Mouse (Mus musculus) hindbrain, embryonic 12.5 days (tissue): ENCODE results near the gene Gm7137. TPM values are rescaled to one million over a fixed set of nuclear protein-coding genes. Genes with fewer than 3 reads are reported as not detected.
"Not testable (repeated sequence)": the region's sequence is repeated elsewhere in the genome, so short reads cannot be mapped to it uniquely, and the experiment has no call there.

Source experiments
- ATAC-seq: fragments of 200-750 bp; cut with Nextera tagmentation; 2 replicates; pipeline ENCODE4 v1.8.0; 2017; ENCODE audit warnings: moderate TSS enrichment; ENCODE audit not compliant: low FRiP score
- H3K27ac ChIP-seq: fragments of 300-500 bp; sonication (generic); 2 replicates; pipeline ENCODE4 v1.5.1; 2016; ENCODE audit warnings: mild to moderate bottlenecking
- H3K27me3 ChIP-seq: fragments of 300-500 bp; sonication (generic); 2 replicates; pipeline ENCODE4 v1.6.1; 2016; ENCODE audit warnings: mild to moderate bottlenecking
- H3K36me3 ChIP-seq: fragments of 300-500 bp; sonication (generic); 2 replicates; pipeline ENCODE4 v1.6.1; 2016; ENCODE audit warnings: mild to moderate bottlenecking
- H3K4me1 ChIP-seq: fragments of 300-500 bp; sonication (generic); 2 replicates; pipeline ENCODE4 v1.6.1; 2016
- H3K4me2 ChIP-seq: fragments of 300-500 bp; sonication (generic); replicated peaks from 2 replicates; pipeline ENCODE4 v1.6.1; 2016; ENCODE audit warnings: mild to moderate bottlenecking
- H3K4me3 ChIP-seq: fragments of 300-500 bp; sonication (generic); 2 replicates; pipeline ENCODE4 v1.5.1; 2016; ENCODE audit warnings: mild to moderate bottlenecking
- H3K9ac ChIP-seq: fragments of 300-500 bp; sonication (generic); 2 replicates; pipeline ENCODE4 v1.6.1; 2016; ENCODE audit warnings: mild to moderate bottlenecking, moderate library complexity
- H3K9me3 ChIP-seq: fragments of 300-500 bp; sonication (generic); replicated peaks from 2 replicates; pipeline ENCODE4 v1.6.1; 2016; ENCODE audit warnings: mild to moderate bottlenecking
- WGBS: fragments of 180-500 bp; shearing (Covaris S2); methylation state at CpG from one replicate; pipeline ENCODE4 v1.1.7; 2016; 5-methylcytosine and 5-hydroxymethylcytosine counted together
- polyA plus RNA-seq: library from polyadenylated mRNA; unstranded; fragments of >200 nt; fragmentation: Nextera tagmentation; extraction: Ambion mirVana; gene quantifications from 2 replicates; pipeline ENCODE4 v1.2.1, GENCODE M21; 2016

Gene Gm7137
- not detected in 2 replicates for polyA plus RNA-seq

GRCm38 (mm10) chr10:77787876-77788275 lies at the start of gene Gm7137:
Gm7137 (minus strand) TSS chr10:77788200.
- H3K27ac ChIP-seq, ATAC-seq, H3K9ac ChIP-seq, H3K4me2 ChIP-seq, H3K4me1 ChIP-seq, H3K36me3 ChIP-seq, H3K4me3 ChIP-seq, H3K27me3 ChIP-seq, H3K9me3 ChIP-seq: not testable (repeated sequence)
- WGBS, result 50% methylated on average over 1 of the region's 1 CpGs

- H3K9me3 ChIP-seq, result no peaks in the 10 kb centered on the region
- no peak within 1 kb of the TSS for H3K4me3 ChIP-seq
- no peaks in the 10 kb centered on the region for H3K36me3 ChIP-seq
- no peak within 1 kb of the TSS for H3K4me2 ChIP-seq
- 65% methylated on average over 9 of the region's 9 CpGs for WGBS
- H3K4me1 ChIP-seq, result no peaks in the 10 kb centered on the region
- H3K27me3 ChIP-seq, result no peaks in the 10 kb centered on the region
- no peak within 1 kb of the TSS for H3K27ac ChIP-seq
- H3K9ac ChIP-seq, result no peak within 1 kb of the TSS
- ATAC-seq, result no peak
These were observed 47.6 kb upstream of the Gm7137 start, which contains the start of gene Krtap10-10 for GRCm38 (mm10) chr10:77835647-77836046. Krtap10-10 (plus strand) TSS chr10:77835947.

GRCm38 (mm10) chr10:77826951-77827350 lies 39.0 kb upstream of the Gm7137 start, which contains the start of gene Krtap10-4:
Krtap10-4 (minus strand) TSS chr10:77827095.
- H3K27me3 ChIP-seq, result no peaks in the 10 kb centered on the region
- no peak within 1 kb of the TSS for H3K4me2 ChIP-seq
- no peaks in the 10 kb centered on the region for H3K36me3 ChIP-seq
- no peaks in the 10 kb centered on the region for H3K9me3 ChIP-seq
- WGBS, result 73% methylated on average over 6 of the region's 6 CpGs
- no peak within 1 kb of the TSS for H3K27ac ChIP-seq
- H3K9ac ChIP-seq, result no peak within 1 kb of the TSS
- H3K4me3 ChIP-seq, result no peak within 1 kb of the TSS
- H3K4me1 ChIP-seq, result no peaks in the 10 kb centered on the region
- ATAC-seq, result no peak

DNA sequence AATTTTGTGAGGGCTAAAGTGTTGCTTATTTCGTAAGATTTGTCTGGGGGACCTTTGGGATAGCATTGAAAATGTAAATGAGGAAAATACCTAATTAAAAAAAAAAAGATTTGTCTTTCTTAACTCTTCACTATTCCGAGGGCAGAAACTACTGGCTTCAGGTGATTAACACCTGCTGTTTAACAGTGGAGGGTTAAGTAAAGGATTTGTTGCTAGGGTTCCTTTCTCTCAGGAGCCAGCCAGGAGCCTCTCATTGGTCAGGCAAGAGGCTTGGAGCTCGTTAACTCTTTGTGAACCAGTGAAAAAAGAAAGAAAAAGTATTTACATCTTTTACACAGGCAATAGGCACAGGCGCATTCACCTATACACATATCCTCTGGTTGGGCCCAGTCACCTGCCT lies 31.2 kb upstream of the Gm7137 start:
- no peaks in the 10 kb centered on the region; the same call in 1 of the 2 replicates for H3K27me3 ChIP-seq
- ATAC-seq, result no peak
- 52% methylated on average over 4 of the region's 4 CpGs for WGBS
- no peaks in the 10 kb centered on the region for H3K36me3 ChIP-seq
- H3K27ac ChIP-seq, result no peak overlapping the region
- no peak overlapping the region for H3K4me2 ChIP-seq
- H3K4me3 ChIP-seq, result no peak overlapping the region
- no peak overlapping the region for H3K9ac ChIP-seq
- no peaks in the 10 kb centered on the region for H3K9me3 ChIP-seq
- no peaks in the 10 kb centered on the region for H3K4me1 ChIP-seq

DNA sequence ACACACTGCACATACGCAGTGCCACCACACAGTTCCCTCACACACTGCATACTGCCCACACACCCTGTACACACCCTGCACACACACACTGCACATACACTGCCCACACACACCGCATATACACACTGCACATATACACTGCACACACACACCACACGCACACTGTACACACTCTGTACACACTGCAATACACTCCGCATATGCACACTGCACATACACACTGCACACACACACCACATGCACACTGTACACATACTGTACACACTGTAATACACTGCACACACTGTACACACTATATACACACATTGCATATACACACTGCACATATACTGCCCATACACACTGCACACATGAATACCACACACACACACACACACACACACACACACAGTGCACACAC lies 30.5 kb upstream of the Gm7137 start:
- H3K9me3 ChIP-seq, result no peaks in the 10 kb centered on the region
- no peaks in the 10 kb centered on the region for H3K36me3 ChIP-seq
- no peak overlapping the region for H3K4me3 ChIP-seq
- H3K27ac ChIP-seq, result no peak overlapping the region
- no peak overlapping the region for H3K9ac ChIP-seq
- H3K4me2 ChIP-seq, result no peak overlapping the region
- WGBS, result 96% methylated on average over 4 of the region's 4 CpGs
- 0 out of 2 replicates have a peak, but pooled peaks have one; percentile 35 for ATAC-seq
- H3K4me1 ChIP-seq, result no peaks in the 10 kb centered on the region
- no peaks in the 10 kb centered on the region; the same call in 1 of the 2 replicates for H3K27me3 ChIP-seq

DNA sequence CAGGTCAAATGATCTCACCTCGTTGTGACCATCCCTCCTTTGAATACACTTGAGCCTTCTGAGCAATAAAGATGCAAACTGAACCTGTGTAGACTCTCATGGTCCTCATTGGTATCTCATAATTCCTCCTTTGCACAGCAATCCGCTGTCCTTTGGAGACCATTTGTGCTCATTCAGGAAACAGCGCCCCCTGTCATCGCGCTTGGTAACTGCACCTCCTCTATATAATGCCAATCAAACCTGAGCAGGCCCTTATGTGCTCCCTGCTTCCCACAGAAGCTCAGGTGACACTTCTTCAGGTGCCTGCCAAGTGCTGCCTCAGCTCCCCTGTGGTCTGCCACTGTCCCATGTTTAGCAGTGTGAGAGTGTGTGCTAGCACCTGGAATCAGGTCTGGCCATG lies 27.5 kb upstream of the Gm7137 start:
- Histone ChIP-seq H3K4me1 (no peaks in the 10 kb centered on the region), H3K4me3 (no peak overlapping the region), H3K27me3 (no peaks in the 10 kb centered on the region; the same call in 1 of the 2 replicates), H3K9ac (no peak overlapping the region), H3K36me3 (no peaks in the 10 kb centered on the region), H3K4me2 (no peak overlapping the region), H3K9me3 (no peaks in the 10 kb centered on the region), H3K27ac (no peak overlapping the region)
- 40% methylated on average over 5 of the region's 5 CpGs for WGBS
- no peak for ATAC-seq

GRCm38 (mm10) chr10:77814382-77814781 lies 26.4 kb upstream of the Gm7137 start, which contains the start of gene Gm2696:
Gm2696 (plus strand) TSS chr10:77814682.
- no peaks in the 10 kb centered on the region; the same call in 1 of the 2 replicates for H3K27me3 ChIP-seq
- 49% methylated on average over 4 of the region's 4 CpGs for WGBS
- no peak for ATAC-seq
- H3K27ac ChIP-seq, result no peak within 1 kb of the TSS
- no peaks in the 10 kb centered on the region for H3K9me3 ChIP-seq
- no peak within 1 kb of the TSS for H3K4me3 ChIP-seq
- H3K36me3 ChIP-seq, result no peaks in the 10 kb centered on the region
- H3K9ac ChIP-seq, result no peak within 1 kb of the TSS
- no peak within 1 kb of the TSS for H3K4me2 ChIP-seq
- no peaks in the 10 kb centered on the region for H3K4me1 ChIP-seq

- Histone ChIP-seq H3K4me2 (no peak within 1 kb of the TSS), H3K36me3 (no peaks in the 10 kb centered on the region), H3K4me1 (no peaks in the 10 kb centered on the region), H3K9me3 (no peaks in the 10 kb centered on the region), H3K27ac (no peak within 1 kb of the TSS), H3K9ac (no peak within 1 kb of the TSS), H3K4me3 (no peak within 1 kb of the TSS), H3K27me3 (no peaks in the 10 kb centered on the region; the same call in 1 of the 2 replicates)
- no peak for ATAC-seq
- 79% methylated on average over 5 of the region's 5 CpGs for WGBS
These were observed 23.7 kb upstream of the Gm7137 start, which contains the start of gene Gm9507 for GRCm38 (mm10) chr10:77811743-77812142. Gm9507 (minus strand) TSS chr10:77811843.

DNA sequence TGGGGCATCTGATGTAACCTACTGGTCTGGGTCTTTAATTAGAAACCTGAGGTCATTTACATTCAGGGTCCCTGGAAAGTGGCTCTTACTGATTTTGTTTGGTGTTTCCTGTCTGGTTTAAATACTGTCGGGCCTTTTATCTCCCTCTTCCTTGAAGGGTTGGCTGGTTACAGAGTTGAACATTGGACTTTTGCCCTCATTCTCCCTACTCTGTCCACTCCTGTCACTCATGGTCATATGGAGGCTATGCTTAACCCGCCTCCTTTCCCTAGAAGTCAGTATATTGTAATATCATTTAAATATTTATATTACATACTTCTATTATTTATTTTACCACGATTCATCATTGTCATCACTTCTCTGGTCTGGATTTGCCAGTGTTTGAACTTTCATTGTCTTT lies 16.1 kb upstream of the Gm7137 start:
- H3K9me3 ChIP-seq, result no peaks in the 10 kb centered on the region
- H3K4me2 ChIP-seq, result no peak overlapping the region
- no peaks in the 10 kb centered on the region for H3K27me3 ChIP-seq
- no peak overlapping the region for H3K27ac ChIP-seq
- no peak for ATAC-seq
- H3K4me1 ChIP-seq, result no peaks in the 10 kb centered on the region; the same call in 1 of the 2 replicates
- WGBS, result 80% methylated on average over 3 of the region's 3 CpGs
- no peaks in the 10 kb centered on the region for H3K36me3 ChIP-seq
- no peak overlapping the region for H3K4me3 ChIP-seq
- H3K9ac ChIP-seq, result no peak overlapping the region

DNA sequence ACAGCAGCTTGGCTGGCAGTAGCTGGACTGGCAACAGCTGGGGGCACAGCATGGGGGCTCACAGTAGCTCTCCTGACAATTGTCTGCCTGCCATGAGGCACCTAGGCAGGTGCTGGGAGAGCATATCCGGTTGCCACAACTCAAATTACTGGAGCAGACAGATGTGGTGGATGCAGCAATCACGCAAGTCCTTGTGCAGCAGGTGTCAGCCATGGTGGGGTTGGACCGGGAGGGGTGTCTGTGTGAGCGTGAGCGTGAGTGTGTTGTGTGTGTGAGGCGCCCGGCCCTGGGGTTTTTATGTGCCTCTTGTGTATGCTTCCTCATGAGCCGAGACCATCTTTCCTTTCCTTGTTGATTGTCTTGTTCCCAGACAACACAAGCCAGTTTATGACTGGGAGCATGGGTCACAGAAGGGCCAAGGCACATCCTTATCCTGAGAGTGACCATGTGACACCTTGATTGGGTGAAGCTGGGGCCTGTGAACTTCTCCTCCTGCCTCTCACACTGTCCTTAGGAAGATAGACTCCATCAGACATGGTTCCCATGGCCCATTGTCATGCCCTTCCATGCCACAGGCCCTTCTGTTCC lies 11.0 kb upstream of the Gm7137 start, which contains the start of gene Gm19668:
Gene Gm19668 (minus strand): TSS at position 213 of the 588 bp plus-strand sequence.
- H3K9ac ChIP-seq, result no peak within 1 kb of the TSS
- no peaks in the 10 kb centered on the region for H3K36me3 ChIP-seq
- H3K27ac ChIP-seq, result peak within 1 kb of the TSS; percentile 40; the same call in 1 of the 2 replicates
- no peak within 1 kb of the TSS for H3K4me3 ChIP-seq
- H3K4me1 ChIP-seq, result peaks cover 12% of the 10 kb centered on the region
- 57% methylated on average over 8 of the region's 8 CpGs for WGBS
- no peaks in the 10 kb centered on the region for H3K9me3 ChIP-seq
- no peak for ATAC-seq
- no peak within 1 kb of the TSS for H3K4me2 ChIP-seq
- H3K27me3 ChIP-seq, result no peaks in the 10 kb centered on the region

- H3K9me3 ChIP-seq, H3K4me2 ChIP-seq, H3K4me3 ChIP-seq, H3K36me3 ChIP-seq, H3K9ac ChIP-seq, H3K27me3 ChIP-seq, ATAC-seq: not testable (repeated sequence)
- peak overlapping the region; percentile 40; the same call in 1 of the 2 replicates for H3K27ac ChIP-seq
- WGBS, result 37% methylated on average over 3 of the region's 3 CpGs
- peaks cover 14% of the 10 kb centered on the region for H3K4me1 ChIP-seq
These were observed 10.3 kb upstream of the Gm7137 start for GRCm38 (mm10) chr10:77798164-77798920.

DNA sequence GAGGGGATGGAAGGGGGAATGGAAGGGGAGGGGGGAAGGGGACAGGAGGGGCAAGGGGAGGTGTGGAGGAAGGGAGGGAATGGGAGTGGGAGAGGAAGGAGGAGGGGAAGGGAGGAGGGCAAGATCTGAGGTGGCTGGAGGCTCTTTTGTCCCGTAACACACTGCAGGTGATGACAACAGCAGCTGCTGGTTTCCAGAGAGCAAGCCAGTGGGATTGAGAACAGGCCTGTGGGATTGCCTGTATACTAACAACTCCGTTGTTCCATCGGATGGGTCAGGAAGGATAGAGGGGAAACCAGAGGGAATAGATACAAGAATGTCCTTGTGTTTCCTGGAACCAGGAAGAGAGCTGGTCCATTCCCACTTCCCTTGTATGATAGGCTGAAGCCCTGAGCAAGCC lies 9.7 kb upstream of the Gm7137 start:
- 16% methylated on average over 3 of the region's 3 CpGs for WGBS
- no peak overlapping the region for H3K4me2 ChIP-seq

More for the DNA sequence above, 9.7 kb upstream of the Gm7137 start:
- Histone ChIP-seq H3K9ac (no peak overlapping the region), H3K27ac (no peak overlapping the region), H3K4me3 (no peak overlapping the region), H3K27me3 (no peaks in the 10 kb centered on the region), H3K36me3 (no peaks in the 10 kb centered on the region), H3K9me3 (no peaks in the 10 kb centered on the region), H3K4me1 (peaks cover 14% of the 10 kb centered on the region)
- no peak for ATAC-seq
